Mouse (Mus musculus) kidney, adult 2 months (tissue): ENCODE results near the gene Myadml2.

Source experiments
- CTCF ChIP-seq: fragments of 200-500 bp; conservative IDR thresholded peaks from 2 replicates; pipeline ENCODE4 v1.5.1; 2011; ENCODE audit warnings: low read depth, mild to moderate bottlenecking, control low read depth, low read length, moderate library complexity, mixed read lengths; ENCODE audit not compliant: insufficient read depth, insufficient read length
- POLR2A ChIP-seq: fragments of 200-500 bp; IDR thresholded peaks from one replicate; pipeline ENCODE4 v1.6.1; 2011; ENCODE audit warnings: low read depth, low read length, control low read depth

- TF ChIP-seq POLR2A (no peak), CTCF (no peak)
Observed at GRCm38 (mm10) chr11:120615606-120616203, 32.3 kb downstream of the Myadml2 start.
